Mouse (Mus musculus): ENCODE measurements around the gene Gm6217. TPM values are rescaled to one million over a fixed set of nuclear protein-coding genes. Genes with fewer than 3 reads are reported as not detected.
"Not testable (repeated sequence)": the region's sequence is repeated elsewhere in the genome, so short reads cannot be mapped to it uniquely, and the experiment has no call there.

Gene Gm6217
- polyA plus RNA-seq, 1 experiment from 2014 or later, result not detected

- no peak within 1 kb of the TSS for H3K4me3 ChIP-seq (ENCODE audit: inconsistent target)
- WGBS (ENCODE audit: missing documents), result 38% methylated on average over 2 of the region's 6 CpGs
- no peaks in the 10 kb centered on the region for H3K36me3 ChIP-seq (ENCODE audit: inconsistent target)
- no peak within 1 kb of the TSS for H3K27ac ChIP-seq
- H3K79me2 ChIP-seq (ENCODE audit: inconsistent target), result no peaks in the 10 kb centered on the region
These were observed 6.5 kb downstream of the Gm6217 start, which contains the start of gene A030014E15Rik for GRCm38 (mm10) chr1:82924650-82925049. TSS of gene A030014E15Rik (plus strand) at chr1:82924917.

- H3K27ac ChIP-seq; H3K4me3 ChIP-seq (ENCODE audit: inconsistent target); H3K36me3 ChIP-seq (ENCODE audit: inconsistent target); H3K79me2 ChIP-seq (ENCODE audit: inconsistent target): not testable (repeated sequence)
- WGBS (ENCODE audit: missing documents), result 66% methylated on average over 5 of the region's 5 CpGs
These were observed 17.8 kb downstream of the Gm6217 start for GRCm38 (mm10) chr1:82913434-82913833.

GRCm38 (mm10) chr1:82913025-82913424 is 18.2 kb downstream of the Gm6217 start, which contains the start of gene A030005L19Rik:
TSS of gene A030005L19Rik (plus strand) at chr1:82913325.
- no peak within 1 kb of the TSS for H3K27ac ChIP-seq
- no peak within 1 kb of the TSS for H3K4me3 ChIP-seq (ENCODE audit: inconsistent target)
- H3K79me2 ChIP-seq (ENCODE audit: inconsistent target), result no peaks in the 10 kb centered on the region
- WGBS (ENCODE audit: missing documents), result 89% methylated on average over 3 of the region's 3 CpGs
- no peaks in the 10 kb centered on the region for H3K36me3 ChIP-seq (ENCODE audit: inconsistent target)

GRCm38 (mm10) chr1:82905886-82906285 is 25.3 kb downstream of the Gm6217 start:
- Histone ChIP-seq H3K4me3 (ENCODE audit: inconsistent target) (no peak overlapping the region), H3K36me3 (ENCODE audit: inconsistent target) (peaks cover 11% of the 10 kb centered on the region; the same call in 1 of the 2 replicates), H3K27ac (no peak overlapping the region), H3K79me2 (ENCODE audit: inconsistent target) (no peaks in the 10 kb centered on the region)
- 97% methylated on average over 3 of the region's 3 CpGs for WGBS (ENCODE audit: missing documents)

GRCm38 (mm10) chr1:82901201-82901600 is 30.0 kb downstream of the Gm6217 start:
- WGBS (ENCODE audit: missing documents), result 94% methylated on average over 3 of the region's 3 CpGs
- no peaks in the 10 kb centered on the region for H3K79me2 ChIP-seq (ENCODE audit: inconsistent target)
- no peak overlapping the region for H3K27ac ChIP-seq
- H3K4me3 ChIP-seq (ENCODE audit: inconsistent target), result no peak overlapping the region
- H3K36me3 ChIP-seq (ENCODE audit: inconsistent target), result peaks cover 15% of the 10 kb centered on the region; the same call in 1 of the 2 replicates

GRCm38 (mm10) chr1:82900567-82900966 is 30.6 kb downstream of the Gm6217 start:
- Histone ChIP-seq H3K4me3 (ENCODE audit: inconsistent target) (no peak overlapping the region), H3K79me2 (ENCODE audit: inconsistent target) (no peaks in the 10 kb centered on the region), H3K36me3 (ENCODE audit: inconsistent target) (peaks cover 21% of the 10 kb centered on the region; the same call in 1 of the 2 replicates), H3K27ac (no peak overlapping the region)
- WGBS (ENCODE audit: missing documents), result 82% methylated on average over 1 of the region's 1 CpGs

GRCm38 (mm10) chr1:82893269-82893668 is 37.9 kb downstream of the Gm6217 start:
- 96% methylated on average over 7 of the region's 7 CpGs for WGBS (ENCODE audit: missing documents)
- Histone ChIP-seq H3K36me3 (ENCODE audit: inconsistent target) (peaks cover 44% of the 10 kb centered on the region), H3K4me3 (ENCODE audit: inconsistent target) (no peak overlapping the region), H3K27ac (no peak overlapping the region), H3K79me2 (ENCODE audit: inconsistent target) (no peaks in the 10 kb centered on the region)

Other genes starting within 250 kb of the Gm6217 start
- 102 to 118 TPM (median 104 TPM) in 3 replicates for gene Mff, start 206.5 kb downstream of the Gm6217 start, polyA plus RNA-seq (2018)
- gene Tm4sf20, start 162.9 kb downstream of the Gm6217 start, polyA plus RNA-seq (2018), result not detected in 3 replicates
- gene Gm47791, start 160.2 kb downstream of the Gm6217 start, polyA plus RNA-seq (2018), result not detected in 3 replicates
- 27.2 to 65.1 TPM (median 30.0 TPM) in 3 replicates for gene Agfg1, start 91.9 kb downstream of the Gm6217 start, polyA plus RNA-seq (2018)
- gene A030005L19Rik, start 18.1 kb downstream of the Gm6217 start, polyA plus RNA-seq (2018), result not detected in 3 replicates
- not detected in 3 replicates for gene A030014E15Rik, start 6.5 kb downstream of the Gm6217 start, polyA plus RNA-seq (2018)
- not detected in 3 replicates for gene A030003K21Rik, start 12.0 kb upstream of the Gm6217 start, polyA plus RNA-seq (2018)
- gene Gm7544, start 24.6 kb upstream of the Gm6217 start, polyA plus RNA-seq (2018), result not detected in 3 replicates
- gene Gm47955, start 28.9 kb upstream of the Gm6217 start, polyA plus RNA-seq (2018), result not detected in 3 replicates
- not detected in 3 replicates for gene Gm47959, start 69.1 kb upstream of the Gm6217 start, polyA plus RNA-seq (2018)
- not detected in 3 replicates for gene Slc19a3, start 107.0 kb upstream of the Gm6217 start, polyA plus RNA-seq (2018)
- gene Krtap28-10, start 111.1 kb upstream of the Gm6217 start, polyA plus RNA-seq (2018), result not detected in 3 replicates
- not detected in 3 replicates for gene Gm47969, start 113.5 kb upstream of the Gm6217 start, polyA plus RNA-seq (2018)
- not detected in 3 replicates for gene A030005K14Rik, start 128.0 kb upstream of the Gm6217 start, polyA plus RNA-seq (2018)
- gene Krtap28-13, start 129.5 kb upstream of the Gm6217 start, polyA plus RNA-seq (2018), result not detected in 3 replicates
- not detected in 3 replicates for gene Ccl20, start 185.4 kb upstream of the Gm6217 start, polyA plus RNA-seq (2018)
- gene Daw1, start 228.4 kb upstream of the Gm6217 start, polyA plus RNA-seq (2018), result not detected in 3 replicates